Mouse (Mus musculus) kidney, adult 2 months (tissue): Measurements from ENCODE around the gene Wfdc18.

Experiments used
- CTCF ChIP-seq: fragments of 200-500 bp; conservative IDR thresholded peaks from 2 replicates; pipeline ENCODE4 v1.5.1; 2011; ENCODE audit warnings: low read depth, mild to moderate bottlenecking, control low read depth, low read length, moderate library complexity, mixed read lengths; ENCODE audit not compliant: insufficient read depth, insufficient read length
- POLR2A ChIP-seq: fragments of 200-500 bp; IDR thresholded peaks from one replicate; pipeline ENCODE4 v1.6.1; 2011; ENCODE audit warnings: low read depth, low read length, control low read depth

- TF ChIP-seq CTCF (no peak; the same call in 1 of the 2 replicates), POLR2A (no peak)
These were observed 24.3 kb downstream of the Wfdc18 start for GRCm38 (mm10) chr11:83733071-83733640.
